Mouse (Mus musculus) kidney, embryonic 15.5 days (tissue): ENCODE data around the gene Pmp22. TPM values are rescaled to one million over a fixed set of nuclear protein-coding genes. Genes with fewer than 3 reads are reported as not detected.

ENCODE experiments used
- ATAC-seq: fragments of 200-750 bp; cut with Nextera tagmentation; replicated peaks from 2 replicates; pipeline ENCODE4 v1.8.0; 2017; ENCODE audit warnings: moderate TSS enrichment; ENCODE audit not compliant: low FRiP score
- H3K27ac ChIP-seq: fragments of 300-500 bp; sonication (generic); 2 replicates; pipeline ENCODE4 v1.5.1; 2015; ENCODE audit warnings: mild to moderate bottlenecking, inconsistent platforms
- H3K27me3 ChIP-seq: fragments of 300-500 bp; sonication (generic); 2 replicates; pipeline ENCODE4 v1.6.1; 2015; ENCODE audit warnings: inconsistent platforms
- H3K36me3 ChIP-seq: fragments of 300-500 bp; sonication (generic); 2 replicates; pipeline ENCODE4 v1.6.1; 2015; ENCODE audit warnings: inconsistent platforms
- H3K4me1 ChIP-seq: fragments of 300-500 bp; sonication (generic); 2 replicates; pipeline ENCODE4 v1.6.1; 2015; ENCODE audit warnings: inconsistent platforms
- H3K4me2 ChIP-seq: fragments of 300-500 bp; sonication (generic); 2 replicates; pipeline ENCODE4 v1.6.1; 2015; ENCODE audit warnings: moderate library complexity, mild to moderate bottlenecking, inconsistent platforms
- H3K4me3 ChIP-seq: fragments of 300-500 bp; sonication (generic); replicated peaks from 2 replicates; pipeline ENCODE4 v1.5.1; 2015; ENCODE audit warnings: mild to moderate bottlenecking, inconsistent platforms
- H3K9ac ChIP-seq: fragments of 300-500 bp; sonication (generic); 2 replicates; pipeline ENCODE4 v1.6.1; 2015; ENCODE audit warnings: mild to moderate bottlenecking, inconsistent platforms
- H3K9me3 ChIP-seq: fragments of 300-500 bp; sonication (generic); replicated peaks from 2 replicates; pipeline ENCODE4 v1.6.1; 2016; ENCODE audit warnings: inconsistent platforms
- WGBS: fragments of 180-500 bp; shearing (Covaris S2); methylation state at CpG from one replicate; pipeline ENCODE4 v1.1.7; 2015; ENCODE audit warnings: mixed read lengths; 5-methylcytosine and 5-hydroxymethylcytosine counted together
- polyA plus RNA-seq: library from polyadenylated mRNA; unstranded; fragments of >200 nt; fragmentation: Nextera tagmentation; extraction: Ambion mirVana; gene quantifications from 2 replicates; pipeline ENCODE4 v1.2.1, GENCODE M21; 2015

Pmp22 gene
- polyA plus RNA-seq, 1 experiment from 2014 or later: 115 TPM

- Histone ChIP-seq H3K27me3 (no peaks in the 10 kb centered on the region), H3K4me1 (peaks cover 13% of the 10 kb centered on the region; the same call in 1 of the 2 replicates), H3K9ac (no peak overlapping the region), H3K27ac (no peak overlapping the region), H3K4me3 (no peak overlapping the region), H3K4me2 (no peak overlapping the region), H3K9me3 (no peaks in the 10 kb centered on the region), H3K36me3 (no peaks in the 10 kb centered on the region)
- 58% methylated on average over 7 of the region's 7 CpGs for WGBS
- ATAC-seq: no peak
These were observed 36.1 kb downstream of the Pmp22 start for GRCm38 (mm10) chr11:63164756-63165484.

DNA sequence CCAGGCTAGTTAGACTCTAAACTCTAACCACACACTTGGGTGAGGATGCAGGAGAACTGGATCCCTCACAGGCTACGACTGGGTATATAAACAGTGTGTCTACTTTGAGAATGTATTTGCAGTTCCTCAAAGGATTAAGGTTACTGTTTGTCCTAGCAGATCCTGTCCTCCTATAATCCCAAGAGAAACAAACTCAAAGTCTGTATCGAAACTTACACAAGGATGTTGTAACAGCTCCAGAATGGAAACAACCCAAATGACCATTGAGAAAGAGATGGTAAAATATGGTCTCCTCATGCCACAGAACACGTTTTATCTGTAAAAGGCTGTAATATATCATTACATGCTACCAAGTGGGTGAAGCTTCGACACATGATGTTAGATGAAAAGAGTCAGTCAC is 39.0 kb downstream of the Pmp22 start:
- Histone ChIP-seq H3K36me3 (no peaks in the 10 kb centered on the region), H3K27me3 (no peaks in the 10 kb centered on the region), H3K4me3 (no peak overlapping the region), H3K9me3 (no peaks in the 10 kb centered on the region), H3K4me2 (no peak overlapping the region), H3K4me1 (peaks cover 13% of the 10 kb centered on the region; the same call in 1 of the 2 replicates), H3K27ac (no peak overlapping the region), H3K9ac (no peak overlapping the region)
- WGBS: 71% methylated on average over 4 of the region's 4 CpGs
- no peak for ATAC-seq

DNA sequence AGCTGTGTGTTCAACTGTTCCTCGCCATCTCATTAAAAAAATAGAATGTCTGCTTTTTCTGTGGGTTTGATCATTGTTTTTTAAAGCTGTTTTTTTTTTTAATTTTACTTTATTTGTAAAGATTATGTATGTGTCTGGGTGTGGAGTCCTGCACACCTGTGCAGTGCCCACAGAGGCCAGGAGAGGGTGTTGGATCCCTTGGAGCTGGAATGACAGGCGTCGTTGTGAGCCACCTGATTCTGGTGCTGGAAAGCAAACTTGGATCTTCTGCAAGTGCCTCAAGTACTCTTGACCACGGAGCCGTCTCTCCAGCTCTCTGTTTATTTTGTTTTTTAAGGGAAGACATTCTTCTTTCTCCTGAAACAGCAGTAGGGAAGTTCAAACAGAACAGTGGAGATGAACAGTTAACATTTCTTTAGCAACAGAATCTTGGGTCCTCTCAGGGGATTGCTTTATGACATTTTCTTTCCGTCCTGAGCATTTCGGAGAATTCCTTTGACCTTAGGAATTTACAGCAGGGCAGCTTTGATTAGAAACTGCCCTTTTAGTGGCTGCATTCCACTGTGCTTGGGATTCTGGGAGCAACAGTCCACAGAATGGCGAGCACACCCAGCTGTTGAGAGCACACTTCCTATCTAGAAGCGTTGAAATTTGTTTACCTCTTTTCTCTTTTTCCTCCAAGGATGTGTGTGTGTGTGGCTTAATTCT is 39.9 kb downstream of the Pmp22 start:
- H3K9me3 ChIP-seq: no peaks in the 10 kb centered on the region
- no peaks in the 10 kb centered on the region for H3K27me3 ChIP-seq
- peaks cover 13% of the 10 kb centered on the region; the same call in 1 of the 2 replicates for H3K4me1 ChIP-seq
- no peak overlapping the region for H3K9ac ChIP-seq
- WGBS: 20% methylated on average over 9 of the region's 9 CpGs
- H3K4me3 ChIP-seq: no peak overlapping the region
- no peak for ATAC-seq
- peak overlapping the region; percentile 14; the same call in 1 of the 2 replicates for H3K4me2 ChIP-seq
- H3K36me3 ChIP-seq: no peaks in the 10 kb centered on the region
- H3K27ac ChIP-seq: peak overlapping the region; percentile 61

GRCm38 (mm10) chr11:63171977-63172376 is 43.2 kb downstream of the Pmp22 start:
- Histone ChIP-seq H3K9ac (no peak overlapping the region), H3K27me3 (no peaks in the 10 kb centered on the region), H3K4me3 (no peak overlapping the region), H3K36me3 (no peaks in the 10 kb centered on the region), H3K9me3 (no peaks in the 10 kb centered on the region), H3K27ac (no peak overlapping the region), H3K4me2 (no peak overlapping the region), H3K4me1 (peaks cover 13% of the 10 kb centered on the region; the same call in 1 of the 2 replicates)
- 22% methylated on average over 1 of the region's 1 CpGs for WGBS
- ATAC-seq: no peak

- H3K4me3 ChIP-seq: no peak overlapping the region
- H3K36me3 ChIP-seq: no peaks in the 10 kb centered on the region
- no peaks in the 10 kb centered on the region for H3K27me3 ChIP-seq
- 80% methylated on average over 5 of the region's 5 CpGs for WGBS
- H3K9me3 ChIP-seq: no peaks in the 10 kb centered on the region
- peaks cover 9% of the 10 kb centered on the region; the same call in 1 of the 2 replicates for H3K4me1 ChIP-seq
- H3K9ac ChIP-seq: no peak overlapping the region
- no peak overlapping the region for H3K27ac ChIP-seq
- no peak for ATAC-seq
- H3K4me2 ChIP-seq: no peak overlapping the region
These were observed 44.8 kb downstream of the Pmp22 start for GRCm38 (mm10) chr11:63173604-63174003.

DNA sequence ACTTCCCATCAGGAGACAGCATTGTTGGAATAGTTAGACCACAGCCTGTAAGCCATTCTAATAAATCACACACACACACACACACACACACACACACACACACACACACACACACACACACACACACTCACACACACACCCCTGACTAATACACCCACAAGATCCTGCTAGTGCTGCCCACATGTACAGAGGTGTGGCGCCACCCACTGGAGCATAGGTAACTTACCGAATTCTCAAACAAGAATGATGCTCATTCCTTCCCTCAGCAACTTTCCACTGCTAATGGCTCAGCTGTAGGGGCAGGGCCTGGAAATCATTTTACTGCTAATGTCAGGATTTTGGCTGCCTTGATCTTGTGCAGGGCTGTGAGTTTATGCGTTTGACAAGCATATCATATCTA is 46.5 kb downstream of the Pmp22 start:
- no peak overlapping the region for H3K4me3 ChIP-seq
- H3K27ac ChIP-seq: no peak overlapping the region
- no peak for ATAC-seq
- 45% methylated on average over 3 of the region's 3 CpGs for WGBS
- no peaks in the 10 kb centered on the region for H3K9me3 ChIP-seq
- no peak overlapping the region for H3K9ac ChIP-seq
- H3K4me1 ChIP-seq: no peaks in the 10 kb centered on the region
- no peaks in the 10 kb centered on the region for H3K27me3 ChIP-seq
- no peaks in the 10 kb centered on the region for H3K36me3 ChIP-seq
- no peak overlapping the region for H3K4me2 ChIP-seq

DNA sequence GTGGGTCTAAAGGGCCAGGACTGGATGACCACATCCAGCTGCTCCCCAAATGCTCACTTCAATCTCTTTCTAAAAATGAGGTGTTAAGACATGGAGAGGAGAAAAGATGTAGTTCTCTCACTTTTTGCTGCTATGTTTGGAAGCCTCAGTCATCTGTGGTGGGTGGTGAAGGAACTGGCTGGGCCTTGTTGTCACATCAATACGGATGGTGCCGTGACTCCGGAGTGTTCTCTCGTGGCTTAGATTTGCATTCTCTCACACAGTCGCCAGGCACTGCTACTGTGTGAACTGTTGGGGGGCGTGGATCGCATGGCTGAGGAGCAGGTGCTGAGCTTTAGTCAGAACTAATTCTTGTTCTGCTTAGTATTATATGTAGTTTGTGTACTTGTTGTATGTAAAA is 47.6 kb downstream of the Pmp22 start:
- no peak for ATAC-seq
- WGBS: 81% methylated on average over 7 of the region's 7 CpGs

DNA sequence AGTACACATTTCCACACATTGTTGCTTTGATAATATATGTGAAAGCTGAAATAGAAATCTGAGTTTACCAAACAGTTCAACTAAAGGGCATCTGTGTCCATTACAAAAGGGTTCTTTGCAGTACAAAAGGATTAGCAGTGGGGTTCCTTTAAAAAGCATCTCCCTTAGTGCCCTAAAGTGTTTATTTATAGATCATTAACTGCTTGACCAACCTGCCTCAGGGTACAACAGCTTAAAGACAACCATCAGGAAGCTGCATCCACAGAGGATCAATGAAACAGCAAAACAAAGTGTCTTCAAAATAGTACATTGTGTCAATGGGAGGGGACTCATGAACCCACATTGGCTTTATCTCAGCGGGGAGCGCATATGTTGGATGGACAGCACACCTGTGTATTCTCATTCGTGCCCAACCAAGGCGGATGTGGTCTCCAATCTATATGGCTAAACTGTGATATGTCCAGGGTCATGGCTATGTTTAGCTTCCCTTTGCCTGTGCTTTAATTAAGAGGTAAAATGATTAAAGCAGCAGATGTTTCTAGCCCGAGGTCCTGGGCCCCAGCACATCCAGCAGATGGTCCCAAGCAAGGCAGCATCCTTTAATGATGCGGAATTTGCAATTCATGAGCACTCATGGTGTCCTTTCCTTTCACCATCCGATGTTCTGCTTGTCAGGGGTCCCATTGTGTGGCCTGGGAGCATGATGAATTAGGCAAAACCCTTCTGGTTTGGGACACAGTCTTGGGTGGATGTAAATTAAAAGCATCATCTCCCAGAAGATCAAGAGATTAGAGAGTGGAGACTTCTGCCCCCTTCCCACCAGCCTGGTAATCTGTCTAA is 51.7 kb downstream of the Pmp22 start:
- H3K4me1 ChIP-seq: 0 out of 2 replicates have a peak, but pooled peaks cover 2% of the 10 kb centered on the region
- H3K27me3 ChIP-seq: no peaks in the 10 kb centered on the region
- no peak for ATAC-seq
- WGBS: 65% methylated on average over 7 of the region's 7 CpGs
- no peaks in the 10 kb centered on the region for H3K9me3 ChIP-seq
- H3K4me3 ChIP-seq: no peak overlapping the region
- no peak overlapping the region for H3K9ac ChIP-seq
- H3K27ac ChIP-seq: no peak overlapping the region
- H3K4me2 ChIP-seq: no peak overlapping the region
- H3K36me3 ChIP-seq: no peaks in the 10 kb centered on the region

More for the DNA sequence above, 47.6 kb downstream of the Pmp22 start:
- no peaks in the 10 kb centered on the region for H3K36me3 ChIP-seq
- H3K4me2 ChIP-seq: no peak overlapping the region
- no peaks in the 10 kb centered on the region for H3K9me3 ChIP-seq
- H3K27me3 ChIP-seq: no peaks in the 10 kb centered on the region
- no peak overlapping the region for H3K9ac ChIP-seq
- no peaks in the 10 kb centered on the region for H3K4me1 ChIP-seq
- no peak overlapping the region for H3K27ac ChIP-seq
- no peak overlapping the region for H3K4me3 ChIP-seq

- Histone ChIP-seq H3K27ac (no peak overlapping the region), H3K4me1 (no peaks in the 10 kb centered on the region), H3K27me3 (no peaks in the 10 kb centered on the region), H3K9ac (no peak overlapping the region), H3K4me3 (no peak overlapping the region), H3K36me3 (no peaks in the 10 kb centered on the region), H3K4me2 (no peak overlapping the region), H3K9me3 (no peaks in the 10 kb centered on the region)
- WGBS: 81% methylated on average over 7 of the region's 7 CpGs
- no peak for ATAC-seq
These were observed 60.0 kb downstream of the Pmp22 start for GRCm38 (mm10) chr11:63188803-63189202.

GRCm38 (mm10) chr11:63198070-63198469 is 69.3 kb downstream of the Pmp22 start:
- Histone ChIP-seq H3K36me3 (no peaks in the 10 kb centered on the region), H3K4me1 (no peaks in the 10 kb centered on the region), H3K4me2 (no peak overlapping the region), H3K27ac (no peak overlapping the region), H3K4me3 (no peak overlapping the region), H3K9me3 (peaks cover 15% of the 10 kb centered on the region), H3K27me3 (no peaks in the 10 kb centered on the region), H3K9ac (no peak overlapping the region)
- ATAC-seq: no peak
- 57% methylated on average over 4 of the region's 4 CpGs for WGBS

GRCm38 (mm10) chr11:63201989-63202535 is 73.3 kb downstream of the Pmp22 start:
- no peak overlapping the region for H3K4me2 ChIP-seq
- H3K27me3 ChIP-seq: no peaks in the 10 kb centered on the region
- H3K4me1 ChIP-seq: no peaks in the 10 kb centered on the region
- no peak overlapping the region for H3K9ac ChIP-seq
- no peak for ATAC-seq
- no peak overlapping the region for H3K4me3 ChIP-seq
- H3K27ac ChIP-seq: no peak overlapping the region
- peaks cover 15% of the 10 kb centered on the region for H3K9me3 ChIP-seq
- H3K36me3 ChIP-seq: no peaks in the 10 kb centered on the region
- WGBS: 86% methylated on average over 3 of the region's 3 CpGs
